Mouse (Mus musculus) bone marrow macrophage, adult 2 months (primary cell): ENCODE results near the gene Acsl4. TPM values are rescaled to one million over a fixed set of nuclear protein-coding genes. Genes with fewer than 3 reads are reported as not detected.

Source experiments
- H3K27ac ChIP-seq: 2 replicates; pipeline ENCODE4 v1.5.1; 2012; ENCODE audit warnings: low read depth, low read length; ENCODE audit not compliant: insufficient read depth
- H3K4me1 ChIP-seq: 2 replicates; pipeline ENCODE4 v1.6.1; 2012; ENCODE audit warnings: low read length; ENCODE audit not compliant: control insufficient read depth, insufficient read depth
- H3K4me3 ChIP-seq: 2 replicates; pipeline ENCODE4 v1.5.1; 2012; ENCODE audit warnings: mild to moderate bottlenecking, low read length, moderate library complexity; ENCODE audit not compliant: insufficient read depth
- CTCF ChIP-seq: IDR thresholded peaks from 2 replicates; pipeline ENCODE4 v1.5.1; 2012; ENCODE audit warnings: low read depth, mild to moderate bottlenecking, low read length, moderate library complexity
- POLR2A ChIP-seq: IDR thresholded peaks from 2 replicates; pipeline ENCODE4 v1.6.1; 2012; ENCODE audit warnings: mild to moderate bottlenecking, low read depth, low read length, borderline replicate concordance
- polyA plus RNA-seq: library from polyadenylated mRNA; stranded (reverse); fragments of >200 nt; gene quantifications from 2 replicates; pipeline ENCODE4 v1.2.4, GENCODE M21; 2012; ENCODE audit not compliant: missing spikeins, insufficient read depth, insufficient read length

Acsl4 gene
- polyA plus RNA-seq, 1 experiment = 40.2 TPM

- H3K4me1 ChIP-seq = no peaks in the 10 kb centered on the region
Observed at GRCm38 (mm10) chrX:142305869-142306581, 84.3 kb downstream of the Acsl4 start, which contains the start of gene Kcne1l. Kcne1l (minus strand) TSS chrX:142306294.

GRCm38 (mm10) chrX:142305010-142305868 lies 85.1 kb downstream of the Acsl4 start:
- H3K4me1 ChIP-seq = no peaks in the 10 kb centered on the region
- H3K4me3 ChIP-seq = no peak overlapping the region
- no peak for TF ChIP-seq POLR2A
- no peak for TF ChIP-seq CTCF
- no peak overlapping the region for H3K27ac ChIP-seq

More at GRCm38 (mm10) chrX:142305869-142306581, 84.3 kb downstream of the Acsl4 start, which contains the start of gene Kcne1l:
- Histone ChIP-seq H3K27ac (no peak within 1 kb of the TSS), H3K4me3 (no peak within 1 kb of the TSS)
- no peak for TF ChIP-seq POLR2A
- no peak for TF ChIP-seq CTCF

GRCm38 (mm10) chrX:142304592-142304991 lies 85.7 kb downstream of the Acsl4 start:
- Histone ChIP-seq H3K27ac (no peak overlapping the region), H3K4me1 (no peaks in the 10 kb centered on the region), H3K4me3 (no peak overlapping the region)
- no peak for TF ChIP-seq POLR2A
- TF ChIP-seq CTCF = no peak

GRCm38 (mm10) chrX:142303456-142303855 lies 86.9 kb downstream of the Acsl4 start:
- Histone ChIP-seq H3K4me1 (no peaks in the 10 kb centered on the region), H3K4me3 (no peak overlapping the region), H3K27ac (no peak overlapping the region)
- TF ChIP-seq CTCF = no peak
- no peak for TF ChIP-seq POLR2A

- Histone ChIP-seq H3K4me1 (no peaks in the 10 kb centered on the region), H3K4me3 (no peak overlapping the region), H3K27ac (no peak overlapping the region)
- TF ChIP-seq CTCF (no peak), POLR2A (no peak)
Observed at GRCm38 (mm10) chrX:142285905-142286304, 104.4 kb downstream of the Acsl4 start.

GRCm38 (mm10) chrX:142276573-142276972 lies 113.8 kb downstream of the Acsl4 start:
- Histone ChIP-seq H3K4me1 (no peaks in the 10 kb centered on the region), H3K4me3 (no peak overlapping the region), H3K27ac (no peak overlapping the region)
- TF ChIP-seq POLR2A = no peak
- no peak for TF ChIP-seq CTCF

- TF ChIP-seq POLR2A (no peak), CTCF (no peak)
- H3K4me3 ChIP-seq = no peak overlapping the region
- H3K27ac ChIP-seq = no peak overlapping the region
- no peaks in the 10 kb centered on the region for H3K4me1 ChIP-seq
Observed at GRCm38 (mm10) chrX:142276031-142276430, 114.3 kb downstream of the Acsl4 start.

Other genes with a start within 250 kb of the Acsl4 start
- gene Gucy2f, start 193.6 kb downstream of the Acsl4 start, polyA plus RNA-seq = not detected in 2 replicates
- 23.7 and 25.7 TPM in 2 replicates for gene Nxt2, start 163.8 kb downstream of the Acsl4 start, polyA plus RNA-seq
- gene Kcne1l, start 84.2 kb downstream of the Acsl4 start, polyA plus RNA-seq = not detected in 2 replicates